Mouse (Mus musculus) thymus, adult 2 months (tissue): ENCODE measurements around the gene Ankrd33.

ENCODE experiments used
- CTCF ChIP-seq: fragments of 200-500 bp; IDR thresholded peaks from 2 replicates; pipeline ENCODE4 v1.5.1; 2012; ENCODE audit warnings: mild to moderate bottlenecking, control low read depth, low read length, moderate library complexity, borderline replicate concordance; ENCODE audit not compliant: control insufficient read depth, poor library complexity, insufficient read depth; ENCODE audit errors: extremely low read depth
- POLR2A ChIP-seq: fragments of 200-500 bp; IDR thresholded peaks from 2 replicates; pipeline ENCODE4 v1.6.1; 2012; ENCODE audit warnings: mild to moderate bottlenecking, low read length, control low read depth, moderate library complexity; ENCODE audit not compliant: control insufficient read depth, poor library complexity, insufficient read depth; ENCODE audit errors: extremely low read depth

- no peak for TF ChIP-seq CTCF
- no peak for TF ChIP-seq POLR2A
Measured at GRCm38 (mm10) chr15:101068029-101068428, 47.5 kb upstream of the Ankrd33 start.
